In genomic region chr17:28084964-28085363, GRCm38 (mm10) we compare ENCODE assay signal across 8 mouse cellular contexts. TPM values are rescaled to one million over a fixed set of nuclear protein-coding genes. Genes with fewer than 3 reads are reported as not detected.
DNase-seq lines count a peak whose midpoint lies in the region; ATAC-seq lines count a peak whose summit lies in the region.

No protein-coding gene starts in this region.

- no peaks in the 10 kb centered on the region for H3K9me3 ChIP-seq in hindbrain, embryonic 12.5 days (replicated peaks)

- ATAC-seq in hindbrain, embryonic 12.5 days (ENCODE audit: low FRiP score): peak; percentile 38; the same call in 1 of the 2 replicates

- peak; percentile 95 for DNase-seq in Muller cell, postnatal 12 days (ENCODE audit: inconsistent ontology term)
- peak; percentile 74 for DNase-seq in cerebellum, adult 9-11 months
- peak; percentile 60 to 85 for DNase-seq in frontal cortex, postnatal 10 days (ENCODE audit: low spot score in 2 of 2)
- DNase-seq in layer of hippocampus, postnatal 10 days (ENCODE audit: low spot score in 2 of 2): peak; percentile 94
- DNase-seq in lung, postnatal 10 days: peak; percentile 94
- peak; percentile 89 for DNase-seq in ovary, postnatal 36 days (ENCODE audit: low spot score)
- peak; percentile 96 for DNase-seq in thymus, postnatal 14 days

- H3K9ac ChIP-seq in hindbrain, embryonic 12.5 days: no peak overlapping the region

- H3K27ac ChIP-seq in hindbrain, embryonic 12.5 days: no peak overlapping the region

- H3K4me1 ChIP-seq in hindbrain, embryonic 12.5 days: peaks cover 26% of the 10 kb centered on the region

- peak overlapping the region; percentile 43 for H3K4me2 ChIP-seq in hindbrain, embryonic 12.5 days (replicated peaks)

- H3K27me3 ChIP-seq in hindbrain, embryonic 12.5 days: peaks cover 12% of the 10 kb centered on the region

- no peaks in the 10 kb centered on the region for H3K36me3 ChIP-seq in hindbrain, embryonic 12.5 days

- under 1% methylated on average over 16 of the region's 16 CpGs for WGBS in hindbrain, embryonic 12.5 days

- H3K4me3 ChIP-seq in hindbrain, embryonic 12.5 days: no peak overlapping the region

RNA-seq across cellular contexts. Expression of gene Tcp11, which starts 4.5 kb away (rescaled TPM):
- 1.9 and 2.6 TPM in 2 replicates for polyA plus RNA-seq in hindbrain, embryonic 12.5 days (2016; fragmentation: Nextera tagmentation; extraction: Ambion mirVana)
- 1 to 10 TPM in 1 of 2 experiments, under 1 TPM in 1; 0.76 to 1.7 TPM for total RNA-seq in layer of hippocampus, postnatal 10 days (2021)

RNA-seq across cellular contexts. Expression of gene Scube3, which starts 57.0 kb away (rescaled TPM):
- polyA plus RNA-seq in hindbrain, embryonic 12.5 days (2016; fragmentation: Nextera tagmentation; extraction: Ambion mirVana): 11.1 and 12.4 TPM in 2 replicates
- total RNA-seq in layer of hippocampus, postnatal 10 days (2021): 1 to 10 TPM; 2.5 to 3.5 TPM
